Mouse (Mus musculus) cortical plate, adult 2 months (tissue): ENCODE measurements around the gene Lrrk1.
A peak's percentile ranks its signal among the peaks of the same experiment; 100 is the strongest.
"Not testable (repeated sequence)": the region's sequence is repeated elsewhere in the genome, so short reads cannot be mapped to it uniquely, and the experiment has no call there.

ENCODE experiments used
- CTCF ChIP-seq: fragments of 200-500 bp; IDR thresholded peaks from 2 replicates; pipeline ENCODE4 v1.5.1; 2011; ENCODE audit warnings: mild to moderate bottlenecking, control low read depth, low read length; ENCODE audit not compliant: insufficient read depth; ENCODE audit errors: extremely low read depth
- POLR2A ChIP-seq: fragments of 200-500 bp; IDR thresholded peaks from 2 replicates; pipeline ENCODE4 v1.6.1; 2011; ENCODE audit warnings: mild to moderate bottlenecking, low read length, control low read depth; ENCODE audit not compliant: insufficient read depth; ENCODE audit errors: extremely low read depth

- TF ChIP-seq CTCF, result 0 out of 2 replicates have a peak, but pooled peaks have one; percentile 8
- TF ChIP-seq POLR2A, result not testable (repeated sequence)
These were observed 197.8 kb downstream of the Lrrk1 start for GRCm38 (mm10) chr7:66190385-66190784.
